Mouse (Mus musculus) spleen, adult 2 months (tissue): ENCODE measurements at regions not wholly inside any gene's neighbourhood (a gene's known extent, or its start where the extent isn't known, plus 50 kb on each side); places are given as distances from the start of the nearest gene placed in this dataset.

Experiments
- DNase-seq, 2 experiments: peaks; one replicate each; pipeline versions ENCODE4 v3.0.0 to v3.0.0-alpha.2; 2012 to 2021; ENCODE audit warnings: low spot score in 2 of 2, low read depth in 1 of 2
- H3K27ac ChIP-seq: fragments of 200-500 bp; 2 replicates; pipeline ENCODE4 v1.5.1; 2012; ENCODE audit warnings: low read length, inconsistent platforms; ENCODE audit not compliant: insufficient read depth
- H3K27me3 ChIP-seq: fragments of 200-500 bp; 2 replicates; pipeline ENCODE4 v1.6.1; 2012; ENCODE audit warnings: mild to moderate bottlenecking, moderate library complexity, low read length, inconsistent platforms; ENCODE audit not compliant: control insufficient read depth, insufficient read depth
- H3K36me3 ChIP-seq: fragments of 200-500 bp; 2 replicates; pipeline ENCODE4 v1.6.1; 2012; ENCODE audit warnings: mild to moderate bottlenecking, low read length, inconsistent platforms; ENCODE audit not compliant: control insufficient read depth, insufficient read depth
- H3K4me1 ChIP-seq: fragments of 200-500 bp; 2 replicates; pipeline ENCODE4 v1.6.1; 2011; ENCODE audit warnings: inconsistent platforms; ENCODE audit not compliant: control insufficient read depth, insufficient read depth, insufficient read length
- H3K4me3 ChIP-seq: fragments of 200-500 bp; 2 replicates; pipeline ENCODE4 v1.5.1; 2011; ENCODE audit warnings: mild to moderate bottlenecking, inconsistent platforms; ENCODE audit not compliant: insufficient read depth, insufficient read length; ENCODE audit errors: extremely low read depth
- CTCF ChIP-seq: fragments of 200-500 bp; IDR thresholded peaks from 2 replicates; pipeline ENCODE4 v1.5.1; 2011; ENCODE audit warnings: mild to moderate bottlenecking, inconsistent platforms; ENCODE audit not compliant: insufficient read depth, insufficient read length, insufficient replicate concordance; ENCODE audit errors: extremely low read depth
- POLR2A ChIP-seq: fragments of 200-500 bp; IDR thresholded peaks from 2 replicates; pipeline ENCODE4 v1.6.1; 2011; ENCODE audit warnings: low read depth, low read length, inconsistent platforms
- WGBS: fragments of 180-500 bp; shearing (Covaris S2); methylation state at CpG from one replicate; pipeline ENCODE4 v1.1.7; 2018; 5-methylcytosine and 5-hydroxymethylcytosine counted together

GRCm38 (mm10) chr17:84114279-84114994 is 73.3 kb downstream of the Zfp36l2 start:
- WGBS = 41% methylated on average over 9 of the region's 9 CpGs
- no peak for DNase-seq
- no peaks in the 10 kb centered on the region for H3K27me3 ChIP-seq
- H3K36me3 ChIP-seq = no peaks in the 10 kb centered on the region
- no peak overlapping the region for H3K4me3 ChIP-seq
- H3K4me1 ChIP-seq = peaks cover 48% of the 10 kb centered on the region
- peak overlapping the region; percentile 97 for H3K27ac ChIP-seq
- TF ChIP-seq CTCF (no peak), POLR2A (no peak)

- 14% methylated on average over 8 of the region's 8 CpGs for WGBS
- DNase-seq = peak; percentile 77 to 94
- Histone ChIP-seq H3K27ac (peak overlapping the region; percentile 87), H3K4me3 (no peak overlapping the region), H3K36me3 (no peaks in the 10 kb centered on the region), H3K27me3 (no peaks in the 10 kb centered on the region), H3K4me1 (peaks cover 42% of the 10 kb centered on the region)
- peak; percentile 98 for TF ChIP-seq CTCF
- TF ChIP-seq POLR2A = no peak
Measured at GRCm38 (mm10) chr17:84113608-84114278, 74.0 kb downstream of the Zfp36l2 start.

GRCm38 (mm10) chr17:84112411-84113031 is 75.2 kb downstream of the Zfp36l2 start:
- 56% methylated on average over 6 of the region's 6 CpGs for WGBS
- no peak for DNase-seq
- Histone ChIP-seq H3K27me3 (no peaks in the 10 kb centered on the region), H3K4me1 (peaks cover 30% of the 10 kb centered on the region), H3K4me3 (no peak overlapping the region), H3K36me3 (no peaks in the 10 kb centered on the region), H3K27ac (no peak overlapping the region)
- TF ChIP-seq POLR2A = no peak
- TF ChIP-seq CTCF = no peak

GRCm38 (mm10) chr17:84111787-84112370 is 75.9 kb downstream of the Zfp36l2 start:
- WGBS = 86% methylated on average over 10 of the region's 10 CpGs
- TF ChIP-seq CTCF (no peak), POLR2A (no peak)
- DNase-seq = no peak
- H3K27me3 ChIP-seq = no peaks in the 10 kb centered on the region
- H3K36me3 ChIP-seq = no peaks in the 10 kb centered on the region
- H3K27ac ChIP-seq = no peak overlapping the region
- no peak overlapping the region for H3K4me3 ChIP-seq
- peaks cover 24% of the 10 kb centered on the region for H3K4me1 ChIP-seq

GRCm38 (mm10) chr17:84110945-84111344 is 76.8 kb downstream of the Zfp36l2 start:
- Histone ChIP-seq H3K36me3 (no peaks in the 10 kb centered on the region), H3K4me3 (no peak overlapping the region), H3K27me3 (no peaks in the 10 kb centered on the region), H3K27ac (no peak overlapping the region), H3K4me1 (peaks cover 18% of the 10 kb centered on the region)
- no peak for DNase-seq
- no peak for TF ChIP-seq CTCF
- no peak for TF ChIP-seq POLR2A
- WGBS = 64% methylated on average over 9 of the region's 9 CpGs

- H3K27ac ChIP-seq = no peak overlapping the region
- H3K4me3 ChIP-seq = no peak overlapping the region
- WGBS = 85% methylated on average over 9 of the region's 9 CpGs
- H3K4me1 ChIP-seq = peaks cover 11% of the 10 kb centered on the region
- no peak for DNase-seq
- no peaks in the 10 kb centered on the region for H3K27me3 ChIP-seq
- TF ChIP-seq CTCF = no peak
- no peaks in the 10 kb centered on the region for H3K36me3 ChIP-seq
Measured at GRCm38 (mm10) chr17:84110000-84110695, 77.6 kb downstream of the Zfp36l2 start.
